Mouse (Mus musculus): Measurements from ENCODE around the gene Dcaf15. TPM values are rescaled to one million over a fixed set of nuclear protein-coding genes. Genes with fewer than 3 reads are reported as not detected.

Dcaf15 gene
- polyA plus RNA-seq, 1 experiment from 2014 or later = 9.5 TPM

- peaks cover 79% of the 10 kb centered on the region for H3K36me3 ChIP-seq
- H3K4me3 ChIP-seq = no peak overlapping the region
- H3K27me3 ChIP-seq = no peaks in the 10 kb centered on the region
- H3K4me1 ChIP-seq = no peaks in the 10 kb centered on the region
- no peak overlapping the region for H3K4me2 ChIP-seq
- ATAC-seq (ENCODE audit: borderline replicate concordance, extremely low read depth, low FRiP score, low TSS enrichment) = no peak
- H3K27ac ChIP-seq = no peak overlapping the region
- 66% methylated on average over 8 of the region's 8 CpGs for WGBS
- no peak overlapping the region for H3K9ac ChIP-seq
- H3K9me3 ChIP-seq = no peaks in the 10 kb centered on the region
Observed at GRCm38 (mm10) chr8:84096061-84096460, 8.5 kb downstream of the Dcaf15 start.

GRCm38 (mm10) chr8:84090585-84090984 lies 14.0 kb downstream of the Dcaf15 start:
- 87% methylated on average over 8 of the region's 8 CpGs for WGBS
- peaks cover 74% of the 10 kb centered on the region for H3K36me3 ChIP-seq
- H3K4me2 ChIP-seq = no peak overlapping the region
- no peaks in the 10 kb centered on the region for H3K9me3 ChIP-seq
- no peak overlapping the region for H3K9ac ChIP-seq
- no peak for ATAC-seq (ENCODE audit: borderline replicate concordance, extremely low read depth, low FRiP score, low TSS enrichment)
- no peaks in the 10 kb centered on the region for H3K27me3 ChIP-seq
- no peak overlapping the region for H3K4me3 ChIP-seq
- H3K4me1 ChIP-seq = no peaks in the 10 kb centered on the region
- H3K27ac ChIP-seq = no peak overlapping the region

GRCm38 (mm10) chr8:84089277-84089676 lies 15.3 kb downstream of the Dcaf15 start:
- H3K4me2 ChIP-seq = no peak overlapping the region
- 70% methylated on average over 9 of the region's 9 CpGs for WGBS
- peaks cover 72% of the 10 kb centered on the region for H3K36me3 ChIP-seq
- H3K4me3 ChIP-seq = no peak overlapping the region
- ATAC-seq (ENCODE audit: borderline replicate concordance, extremely low read depth, low FRiP score, low TSS enrichment) = no peak
- no peak overlapping the region for H3K9ac ChIP-seq
- no peaks in the 10 kb centered on the region for H3K27me3 ChIP-seq
- H3K9me3 ChIP-seq = no peaks in the 10 kb centered on the region
- H3K4me1 ChIP-seq = no peaks in the 10 kb centered on the region
- no peak overlapping the region for H3K27ac ChIP-seq

GRCm38 (mm10) chr8:84087821-84088220 lies 16.7 kb downstream of the Dcaf15 start:
- H3K27ac ChIP-seq = no peak overlapping the region
- peaks cover 73% of the 10 kb centered on the region for H3K36me3 ChIP-seq
- no peak overlapping the region for H3K4me3 ChIP-seq
- no peak overlapping the region for H3K9ac ChIP-seq
- 94% methylated on average over 14 of the region's 14 CpGs for WGBS
- no peak for ATAC-seq (ENCODE audit: borderline replicate concordance, extremely low read depth, low FRiP score, low TSS enrichment)
- H3K27me3 ChIP-seq = no peaks in the 10 kb centered on the region
- no peaks in the 10 kb centered on the region for H3K9me3 ChIP-seq
- no peaks in the 10 kb centered on the region for H3K4me1 ChIP-seq
- H3K4me2 ChIP-seq = no peak overlapping the region

GRCm38 (mm10) chr8:84087156-84087555 lies 17.4 kb downstream of the Dcaf15 start:
- Histone ChIP-seq H3K27ac (no peak overlapping the region), H3K36me3 (peaks cover 73% of the 10 kb centered on the region), H3K27me3 (no peaks in the 10 kb centered on the region), H3K9me3 (no peaks in the 10 kb centered on the region), H3K4me3 (no peak overlapping the region), H3K9ac (no peak overlapping the region), H3K4me1 (no peaks in the 10 kb centered on the region), H3K4me2 (no peak overlapping the region)
- no peak for ATAC-seq (ENCODE audit: borderline replicate concordance, extremely low read depth, low FRiP score, low TSS enrichment)
- WGBS = 82% methylated on average over 7 of the region's 7 CpGs

- Histone ChIP-seq H3K27me3 (no peaks in the 10 kb centered on the region), H3K27ac (no peak overlapping the region), H3K4me2 (no peak overlapping the region), H3K9ac (no peak overlapping the region), H3K4me3 (no peak overlapping the region), H3K9me3 (no peaks in the 10 kb centered on the region), H3K36me3 (peaks cover 74% of the 10 kb centered on the region), H3K4me1 (peaks cover under 1% of the 10 kb centered on the region; the same call in 1 of the 2 replicates)
- no peak for ATAC-seq (ENCODE audit: borderline replicate concordance, extremely low read depth, low FRiP score, low TSS enrichment)
- 61% methylated on average over 42 of the region's 42 CpGs for WGBS
Observed at GRCm38 (mm10) chr8:84084341-84085115, 20.0 kb downstream of the Dcaf15 start.

GRCm38 (mm10) chr8:84083829-84084241 lies 20.7 kb downstream of the Dcaf15 start:
- ATAC-seq (ENCODE audit: borderline replicate concordance, extremely low read depth, low FRiP score, low TSS enrichment) = no peak
- 27% methylated on average over 8 of the region's 8 CpGs for WGBS

GRCm38 (mm10) chr8:84079206-84079605 lies 25.4 kb downstream of the Dcaf15 start:
- peaks cover 10% of the 10 kb centered on the region; the same call in 1 of the 2 replicates for H3K4me1 ChIP-seq
- H3K4me3 ChIP-seq = no peak overlapping the region
- no peaks in the 10 kb centered on the region for H3K27me3 ChIP-seq
- no peak for ATAC-seq (ENCODE audit: borderline replicate concordance, extremely low read depth, low FRiP score, low TSS enrichment)
- H3K36me3 ChIP-seq = peaks cover 43% of the 10 kb centered on the region
- 44% methylated on average over 5 of the region's 5 CpGs for WGBS
- no peak overlapping the region for H3K9ac ChIP-seq
- H3K4me2 ChIP-seq = no peak overlapping the region
- no peaks in the 10 kb centered on the region for H3K9me3 ChIP-seq
- H3K27ac ChIP-seq = no peak overlapping the region

More at GRCm38 (mm10) chr8:84083829-84084241, 20.7 kb downstream of the Dcaf15 start:
- Histone ChIP-seq H3K36me3 (peaks cover 72% of the 10 kb centered on the region), H3K4me1 (peaks cover 6% of the 10 kb centered on the region; the same call in 1 of the 2 replicates), H3K4me3 (no peak overlapping the region), H3K4me2 (no peak overlapping the region), H3K27ac (no peak overlapping the region), H3K9me3 (no peaks in the 10 kb centered on the region), H3K27me3 (no peaks in the 10 kb centered on the region), H3K9ac (no peak overlapping the region)

- Histone ChIP-seq H3K4me2 (no peak overlapping the region), H3K36me3 (peaks cover 21% of the 10 kb centered on the region), H3K4me1 (peaks cover 16% of the 10 kb centered on the region; the same call in 1 of the 2 replicates), H3K27me3 (no peaks in the 10 kb centered on the region), H3K4me3 (no peak overlapping the region), H3K9me3 (no peaks in the 10 kb centered on the region), H3K9ac (no peak overlapping the region), H3K27ac (no peak overlapping the region)
- ATAC-seq (ENCODE audit: borderline replicate concordance, extremely low read depth, low FRiP score, low TSS enrichment) = no peak
- WGBS = 73% methylated on average over 3 of the region's 3 CpGs
Observed at GRCm38 (mm10) chr8:84076849-84077248, 27.7 kb downstream of the Dcaf15 start.

- Histone ChIP-seq H3K4me3 (no peak overlapping the region), H3K9ac (no peak overlapping the region), H3K9me3 (no peaks in the 10 kb centered on the region), H3K27ac (no peak overlapping the region), H3K27me3 (no peaks in the 10 kb centered on the region), H3K4me1 (peaks cover 19% of the 10 kb centered on the region; the same call in 1 of the 2 replicates), H3K36me3 (peaks cover 21% of the 10 kb centered on the region), H3K4me2 (no peak overlapping the region)
- 85% methylated on average over 1 of the region's 1 CpGs for WGBS
- no peak for ATAC-seq (ENCODE audit: borderline replicate concordance, extremely low read depth, low FRiP score, low TSS enrichment)
Observed at GRCm38 (mm10) chr8:84076412-84076811, 28.2 kb downstream of the Dcaf15 start.

- Histone ChIP-seq H3K27ac (no peak overlapping the region), H3K4me1 (peaks cover 27% of the 10 kb centered on the region), H3K9ac (no peak overlapping the region), H3K4me3 (no peak overlapping the region), H3K27me3 (no peaks in the 10 kb centered on the region), H3K9me3 (no peaks in the 10 kb centered on the region), H3K4me2 (no peak overlapping the region), H3K36me3 (0 out of 2 replicates have a peak, but pooled peaks cover 3% of the 10 kb centered on the region)
- 60% methylated on average over 9 of the region's 10 CpGs for WGBS
- no peak for ATAC-seq (ENCODE audit: borderline replicate concordance, extremely low read depth, low FRiP score, low TSS enrichment)
Observed at GRCm38 (mm10) chr8:84073230-84073976, 31.2 kb downstream of the Dcaf15 start.

- no peaks in the 10 kb centered on the region for H3K27me3 ChIP-seq
- H3K4me1 ChIP-seq = peaks cover 37% of the 10 kb centered on the region
Observed at GRCm38 (mm10) chr8:84072321-84072720, 32.2 kb downstream of the Dcaf15 start.

More at GRCm38 (mm10) chr8:84072321-84072720, 32.2 kb downstream of the Dcaf15 start:
- no peak overlapping the region for H3K27ac ChIP-seq
- WGBS = 86% methylated on average over 10 of the region's 10 CpGs
- ATAC-seq (ENCODE audit: borderline replicate concordance, extremely low read depth, low FRiP score, low TSS enrichment) = no peak
- H3K9me3 ChIP-seq = no peaks in the 10 kb centered on the region
- H3K36me3 ChIP-seq = 0 out of 2 replicates have a peak, but pooled peaks cover 3% of the 10 kb centered on the region
- no peak overlapping the region for H3K4me2 ChIP-seq
- no peak overlapping the region for H3K9ac ChIP-seq
- H3K4me3 ChIP-seq = no peak overlapping the region
